Mouse (Mus musculus): ENCODE data around the gene Daam1.

DNA sequence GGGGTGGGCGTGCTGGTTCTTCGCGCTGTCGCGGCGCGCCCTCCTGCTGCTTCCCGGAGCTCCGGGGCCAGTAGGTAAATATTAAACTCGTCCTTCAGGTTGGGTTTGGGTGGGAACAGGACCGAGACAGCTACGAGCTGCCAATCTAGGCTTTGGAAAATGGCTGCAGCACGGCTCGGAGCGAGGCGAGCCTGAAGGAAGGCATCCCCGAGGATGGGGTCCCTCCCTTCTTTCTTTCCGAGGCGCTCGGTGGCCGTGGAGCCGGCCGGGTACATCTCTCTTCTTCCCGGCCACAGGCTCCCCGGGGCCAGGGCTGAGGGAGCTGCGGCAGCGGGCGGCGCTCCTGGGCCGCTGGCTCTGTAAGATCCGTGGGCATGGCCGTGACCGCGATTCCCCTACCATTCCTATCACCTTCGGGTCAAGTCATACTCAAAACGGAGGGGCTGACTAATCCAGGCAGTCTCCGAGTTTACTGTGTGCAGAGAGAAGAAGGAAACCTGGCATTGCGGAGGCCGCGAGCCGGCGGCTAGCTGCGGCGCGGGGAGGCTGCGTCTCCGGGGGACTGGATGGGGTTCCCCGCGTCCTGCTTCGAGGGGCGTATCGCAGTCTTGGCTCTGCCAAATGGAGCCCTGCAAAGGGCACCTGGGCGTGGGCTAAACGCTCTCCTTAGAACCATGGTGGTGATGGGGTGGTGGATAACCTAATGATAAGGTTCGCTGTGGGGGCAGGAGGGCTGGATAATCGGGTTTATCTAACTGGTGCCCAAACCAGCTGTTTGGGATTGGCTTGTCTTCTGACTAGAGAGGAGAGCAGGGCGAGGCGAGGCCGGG is 595 bp downstream of the Daam1 start:
- TF ChIP-seq MYOD1 (IDR thresholded peaks at IDR 0.05; ENCODE audit: control insufficient read depth in 1 of 3, insufficient read length in 2 of 3, low read depth in 2 of 3) = no peak
- TF ChIP-seq POLR2A (IDR thresholded peaks at IDR 0.05; ENCODE audit: insufficient read length, low read depth) = no peak
- no peak for TF ChIP-seq TCF12 (IDR thresholded peaks at IDR 0.05; ENCODE audit: insufficient read depth, poor library complexity, severe bottlenecking)
- TF ChIP-seq USF1 (IDR thresholded peaks at IDR 0.05; ENCODE audit: low read depth) = no peak
- TF ChIP-seq REST (IDR thresholded peaks at IDR 0.05; ENCODE audit: insufficient read depth, insufficient read length) = no peak
- TF ChIP-seq E2F4 (IDR thresholded peaks at IDR 0.05; ENCODE audit: insufficient read depth) = no peak
- no peak for TF ChIP-seq POLR2AphosphoS2 (IDR thresholded peaks at IDR 0.05; ENCODE audit: insufficient read length, low read depth)
- no peak for TF ChIP-seq MAX (IDR thresholded peaks at IDR 0.05; ENCODE audit: low read depth)
- no peak for TF ChIP-seq MYOG (IDR thresholded peaks at IDR 0.05; ENCODE audit: control insufficient read depth in 1 of 3, insufficient read depth in 1 of 3, insufficient read length in 2 of 3, low read depth in 2 of 3)
- no peak for TF ChIP-seq TCF3 (IDR thresholded peaks at IDR 0.05; ENCODE audit: insufficient read length, low read depth)
- TF ChIP-seq CEBPB (IDR thresholded peaks at IDR 0.05; ENCODE audit: insufficient read depth, poor library complexity, severe bottlenecking) = no peak
